Mouse (Mus musculus): Measurements from ENCODE around the gene Tnfrsf25. TPM values are rescaled to one million over a fixed set of nuclear protein-coding genes. Genes with fewer than 3 reads are reported as not detected.

Gene Tnfrsf25
- total and polyA plus RNA-seq, 2 experiments from 2014 or later, result 0.19 to 1.4 TPM

- no peaks in the 10 kb centered on the region for H3K27me3 ChIP-seq (ENCODE audit: insufficient read depth, low read length)
- DNase-seq, result no peak
- no peak overlapping the region; the same call in 1 of the 2 replicates for H3K4me3 ChIP-seq (ENCODE audit: low read depth, low read length)
- WGBS, result 89% methylated on average over 5 of the region's 5 CpGs
- no peak overlapping the region for H3K27ac ChIP-seq (ENCODE audit: low read depth, low read length)
- ATAC-seq, result no peak
- H3K9me3 ChIP-seq (ENCODE audit: low read length), result no peaks in the 10 kb centered on the region
- TF ChIP-seq CTCF (IDR thresholded peaks at IDR 0.05; ENCODE audit: low read depth), result no peak
- peaks cover 13% of the 10 kb centered on the region for H3K4me1 ChIP-seq (ENCODE audit: insufficient read depth)
- no peak overlapping the region for H3K9ac ChIP-seq
- peak overlapping the region; percentile 53 for H3K4me2 ChIP-seq (ENCODE audit: low read depth)
- H3K36me3 ChIP-seq (ENCODE audit: insufficient read depth), result peaks cover 30% of the 10 kb centered on the region
Measured at GRCm38 (mm10) chr4:152108673-152109072, 7.1 kb upstream of the Tnfrsf25 start.

- no peak overlapping the region for H3K4me2 ChIP-seq (ENCODE audit: low read depth)
- H3K27ac ChIP-seq (ENCODE audit: low read depth, low read length), result no peak overlapping the region
- TF ChIP-seq CTCF (IDR thresholded peaks at IDR 0.05; ENCODE audit: low read depth), result peak; percentile 6; the same call in 1 of the 2 replicates
- 77% methylated on average over 3 of the region's 3 CpGs for WGBS
- peaks cover 32% of the 10 kb centered on the region for H3K36me3 ChIP-seq (ENCODE audit: insufficient read depth)
- no peaks in the 10 kb centered on the region; the same call in 1 of the 2 replicates for H3K27me3 ChIP-seq (ENCODE audit: insufficient read depth, low read length)
- no peaks in the 10 kb centered on the region for H3K9me3 ChIP-seq (ENCODE audit: low read length)
- DNase-seq (no peak), ATAC-seq (no peak)
- H3K4me1 ChIP-seq (ENCODE audit: insufficient read depth), result peaks cover 13% of the 10 kb centered on the region
- H3K4me3 ChIP-seq (ENCODE audit: low read depth, low read length), result no peak overlapping the region
- H3K9ac ChIP-seq, result no peak overlapping the region
Measured at GRCm38 (mm10) chr4:152109509-152109908, 6.2 kb upstream of the Tnfrsf25 start.

- H3K36me3 ChIP-seq (ENCODE audit: insufficient read depth), result peaks cover 29% of the 10 kb centered on the region
- TF ChIP-seq CTCF (IDR thresholded peaks at IDR 0.05; ENCODE audit: low read depth), result no peak
- no peak overlapping the region for H3K4me2 ChIP-seq (ENCODE audit: low read depth)
- 89% methylated on average over 4 of the region's 4 CpGs for WGBS
- no peak for ATAC-seq
- peaks cover 13% of the 10 kb centered on the region for H3K4me1 ChIP-seq (ENCODE audit: insufficient read depth)
- H3K9me3 ChIP-seq (ENCODE audit: low read length), result no peaks in the 10 kb centered on the region
- no peak overlapping the region for H3K9ac ChIP-seq
- H3K27ac ChIP-seq (ENCODE audit: low read depth, low read length), result no peak overlapping the region
- peaks cover 8% of the 10 kb centered on the region for H3K27me3 ChIP-seq (ENCODE audit: insufficient read depth, low read length)
- no peak overlapping the region for H3K4me3 ChIP-seq (ENCODE audit: low read depth, low read length)
- DNase-seq, result no peak
Measured at GRCm38 (mm10) chr4:152110689-152111088, 5.0 kb upstream of the Tnfrsf25 start.

- WGBS, result 84% methylated on average over 9 of the region's 9 CpGs
Measured at GRCm38 (mm10) chr4:152112329-152112728, 3.4 kb upstream of the Tnfrsf25 start.

GRCm38 (mm10) chr4:152114080-152114479, 1.7 kb upstream of the Tnfrsf25 start:
- H3K4me3 ChIP-seq (ENCODE audit: low read depth, low read length), result no peak overlapping the region
- peaks cover 40% of the 10 kb centered on the region for H3K27me3 ChIP-seq (ENCODE audit: insufficient read depth, low read length)
- H3K4me1 ChIP-seq (ENCODE audit: insufficient read depth), result no peaks in the 10 kb centered on the region
- WGBS, result 67% methylated on average over 16 of the region's 16 CpGs
- H3K36me3 ChIP-seq (ENCODE audit: insufficient read depth), result peaks cover 29% of the 10 kb centered on the region
- no peak overlapping the region for H3K27ac ChIP-seq (ENCODE audit: low read depth, low read length)
- no peaks in the 10 kb centered on the region for H3K9me3 ChIP-seq (ENCODE audit: low read length)
- no peak for ATAC-seq
- no peak for DNase-seq
- no peak overlapping the region for H3K4me2 ChIP-seq (ENCODE audit: low read depth)
- TF ChIP-seq CTCF (IDR thresholded peaks at IDR 0.05; ENCODE audit: low read depth), result no peak
- H3K9ac ChIP-seq, result no peak overlapping the region

More at GRCm38 (mm10) chr4:152112329-152112728, 3.4 kb upstream of the Tnfrsf25 start:
- H3K4me1 ChIP-seq (ENCODE audit: insufficient read depth), result peaks cover 13% of the 10 kb centered on the region
- no peak for DNase-seq
- H3K9ac ChIP-seq, result no peak overlapping the region
- H3K9me3 ChIP-seq (ENCODE audit: low read length), result no peaks in the 10 kb centered on the region
- no peak overlapping the region for H3K4me2 ChIP-seq (ENCODE audit: low read depth)
- peaks cover 29% of the 10 kb centered on the region for H3K36me3 ChIP-seq (ENCODE audit: insufficient read depth)
- TF ChIP-seq CTCF (IDR thresholded peaks at IDR 0.05; ENCODE audit: low read depth), result no peak
- H3K4me3 ChIP-seq (ENCODE audit: low read depth, low read length), result no peak overlapping the region
- ATAC-seq, result no peak
- no peak overlapping the region for H3K27ac ChIP-seq (ENCODE audit: low read depth, low read length)
- H3K27me3 ChIP-seq (ENCODE audit: insufficient read depth, low read length), result peaks cover 24% of the 10 kb centered on the region

GRCm38 (mm10) chr4:152117538-152117937, 1.8 kb downstream of the Tnfrsf25 start:
- WGBS, result 70% methylated on average over 9 of the region's 9 CpGs
- H3K27me3 ChIP-seq (ENCODE audit: insufficient read depth, low read length), result peaks cover 74% of the 10 kb centered on the region
- no peaks in the 10 kb centered on the region for H3K9me3 ChIP-seq (ENCODE audit: low read length)
- no peak overlapping the region for H3K27ac ChIP-seq (ENCODE audit: low read depth, low read length)
- peaks cover 17% of the 10 kb centered on the region for H3K36me3 ChIP-seq (ENCODE audit: insufficient read depth)
- H3K4me2 ChIP-seq (ENCODE audit: low read depth), result no peak overlapping the region
- no peak overlapping the region for H3K9ac ChIP-seq
- peaks cover 13% of the 10 kb centered on the region; the same call in 1 of the 2 replicates for H3K4me1 ChIP-seq (ENCODE audit: insufficient read depth)
- TF ChIP-seq CTCF (IDR thresholded peaks at IDR 0.05; ENCODE audit: low read depth), result no peak
- H3K4me3 ChIP-seq (ENCODE audit: low read depth, low read length), result no peak overlapping the region
- no peak for DNase-seq
- ATAC-seq, result no peak

GRCm38 (mm10) chr4:152119396-152120292, 3.9 kb downstream of the Tnfrsf25 start:
- Histone ChIP-seq H3K9me3 (ENCODE audit: low read length) (no peaks in the 10 kb centered on the region), H3K27ac (ENCODE audit: low read depth, low read length) (no peak overlapping the region), H3K36me3 (ENCODE audit: insufficient read depth) (0 out of 2 replicates have a peak, but pooled peaks cover under 1% of the 10 kb centered on the region), H3K27me3 (ENCODE audit: insufficient read depth, low read length) (peaks cover 93% of the 10 kb centered on the region), H3K9ac (no peak overlapping the region), H3K4me2 (ENCODE audit: low read depth) (peak overlapping the region; percentile 31), H3K4me3 (ENCODE audit: low read depth, low read length) (0 out of 2 replicates have a peak overlapping the region, but pooled peaks have one; percentile 5), H3K4me1 (ENCODE audit: insufficient read depth) (peaks cover 13% of the 10 kb centered on the region; the same call in 1 of the 2 replicates)
- ATAC-seq (peak; percentile 53), DNase-seq (peak; percentile 50)
- TF ChIP-seq CTCF (IDR thresholded peaks at IDR 0.05; ENCODE audit: low read depth), result peak; percentile 60
- WGBS, result 4% methylated on average over 39 of the region's 39 CpGs

Measured in forebrain, postnatal 0 days (tissue).